Mouse (Mus musculus) ES-E14 (cell line): ENCODE measurements at regions not wholly inside any gene's neighbourhood (a gene's known extent, or its start where the extent isn't known, plus 50 kb on each side); places are given as distances from the start of the nearest gene placed in this dataset.

ENCODE experiments used
- CHD2 ChIP-seq: IDR thresholded peaks from 2 replicates; pipeline ENCODE4 v1.6.1; 2014; ENCODE audit warnings: mild to moderate bottlenecking, low read depth, low read length, inconsistent platforms
- HCFC1 ChIP-seq: IDR thresholded peaks from 2 replicates; pipeline ENCODE4 v1.6.1; 2012; ENCODE audit warnings: low read length, inconsistent platforms, borderline replicate concordance; ENCODE audit not compliant: insufficient read depth
- MAFK ChIP-seq: IDR thresholded peaks from 2 replicates; pipeline ENCODE4 v1.6.1; 2014; ENCODE audit warnings: mild to moderate bottlenecking, low read depth, low read length, inconsistent platforms; ENCODE audit not compliant: insufficient read depth
- ZC3H11A ChIP-seq: IDR thresholded peaks from 2 replicates; pipeline ENCODE4 v1.6.1; 2012; ENCODE audit warnings: low read depth, mild to moderate bottlenecking, inconsistent platforms, low read length, borderline replicate concordance
- ZNF384 ChIP-seq: IDR thresholded peaks from 2 replicates; pipeline ENCODE4 v1.6.1; 2012; ENCODE audit warnings: low read depth, low read length, inconsistent platforms

- TF ChIP-seq HCFC1 = no peak
- TF ChIP-seq ZC3H11A = no peak
- no peak for TF ChIP-seq ZNF384
- no peak for TF ChIP-seq MAFK
- no peak for TF ChIP-seq CHD2
These were observed 189.8 kb upstream of the Tas2r119 start for GRCm38 (mm10) chr15:31987291-31987690.
